Mouse (Mus musculus) kidney, adult 2 months (tissue): ENCODE data around the gene Scarb1. TPM values are rescaled to one million over a fixed set of nuclear protein-coding genes. Genes with fewer than 3 reads are reported as not detected.
A peak's percentile ranks its signal among the peaks of the same experiment; 100 is the strongest.

Source experiments
- DNase-seq: peaks from one replicate; pipeline ENCODE4 v3.0.0; 2021
- H3K27ac ChIP-seq: fragments of 200-500 bp; 2 replicates; pipeline ENCODE4 v1.5.1; 2012; ENCODE audit warnings: low read depth, low read length, control low read depth, inconsistent platforms; ENCODE audit not compliant: insufficient read depth
- H3K27me3 ChIP-seq: fragments of 200-500 bp; replicated peaks from 2 replicates; pipeline ENCODE4 v1.6.1; 2012; ENCODE audit warnings: mild to moderate bottlenecking, moderate library complexity, low read length, inconsistent platforms; ENCODE audit not compliant: control insufficient read depth, insufficient read depth
- H3K36me3 ChIP-seq: fragments of 200-500 bp; 2 replicates; pipeline ENCODE4 v1.6.1; 2012; ENCODE audit warnings: mild to moderate bottlenecking, moderate library complexity, low read length, inconsistent platforms; ENCODE audit not compliant: control insufficient read depth, insufficient read depth
- H3K4me1 ChIP-seq: fragments of 200-500 bp; 2 replicates; pipeline ENCODE4 v1.6.1; 2011; ENCODE audit warnings: low read length; ENCODE audit not compliant: control insufficient read depth, insufficient read depth
- H3K4me3 ChIP-seq: fragments of 200-500 bp; 2 replicates; pipeline ENCODE4 v1.5.1; 2011; ENCODE audit warnings: mild to moderate bottlenecking, low read depth, low read length, control low read depth; ENCODE audit not compliant: insufficient read depth
- CTCF ChIP-seq: fragments of 200-500 bp; conservative IDR thresholded peaks from 2 replicates; pipeline ENCODE4 v1.5.1; 2011; ENCODE audit warnings: low read depth, mild to moderate bottlenecking, control low read depth, low read length, moderate library complexity, mixed read lengths; ENCODE audit not compliant: insufficient read depth, insufficient read length
- POLR2A ChIP-seq: fragments of 200-500 bp; IDR thresholded peaks from one replicate; pipeline ENCODE4 v1.6.1; 2011; ENCODE audit warnings: low read depth, low read length, control low read depth
- WGBS: fragments of 180-500 bp; shearing (Covaris S2); methylation state at CpG from one replicate; pipeline ENCODE4 v1.1.7; 2018; 5-methylcytosine and 5-hydroxymethylcytosine counted together
- polyA plus RNA-seq: library from polyadenylated mRNA; depleted of rRNA; stranded (reverse); fragments of >200 nt; gene quantifications from 2 replicates; pipeline ENCODE4 v1.2.3, GENCODE M21; 2012

Gene Scarb1
- polyA plus RNA-seq, 1 experiment, result 35.5 TPM

GRCm38 (mm10) chr5:125384512-125385214, 43.8 kb upstream of the Scarb1 start:
- WGBS, result 40% methylated on average over 2 of the region's 2 CpGs
- no peaks in the 10 kb centered on the region for H3K27me3 ChIP-seq
- H3K27ac ChIP-seq, result 0 out of 2 replicates have a peak overlapping the region, but pooled peaks have one; percentile 7
- H3K4me3 ChIP-seq, result no peak overlapping the region
- peaks cover 8% of the 10 kb centered on the region for H3K4me1 ChIP-seq
- TF ChIP-seq CTCF, result no peak
- no peak for TF ChIP-seq POLR2A
- DNase-seq, result no peak
- H3K36me3 ChIP-seq, result peaks cover 19% of the 10 kb centered on the region

- WGBS, result 41% methylated on average over 3 of the region's 3 CpGs
- Histone ChIP-seq H3K4me3 (no peak overlapping the region), H3K27me3 (no peaks in the 10 kb centered on the region), H3K36me3 (peaks cover 19% of the 10 kb centered on the region), H3K27ac (no peak overlapping the region; the same call in 1 of the 2 replicates), H3K4me1 (peaks cover 8% of the 10 kb centered on the region)
- TF ChIP-seq POLR2A, result peak; percentile 29
- TF ChIP-seq CTCF, result no peak
- DNase-seq, result no peak
Observed at GRCm38 (mm10) chr5:125383637-125384420, 42.9 kb upstream of the Scarb1 start.

- peak; percentile 81 for DNase-seq
- Histone ChIP-seq H3K4me3 (no peak overlapping the region), H3K4me1 (peaks cover 8% of the 10 kb centered on the region), H3K27me3 (no peaks in the 10 kb centered on the region), H3K27ac (peak overlapping the region; percentile 36; the same call in 1 of the 2 replicates), H3K36me3 (peaks cover 12% of the 10 kb centered on the region)
- 24% methylated on average over 6 of the region's 6 CpGs for WGBS
- peak; percentile 71 for TF ChIP-seq CTCF
- peak; percentile 8 for TF ChIP-seq POLR2A
Observed at GRCm38 (mm10) chr5:125382673-125383558, 42.0 kb upstream of the Scarb1 start.

- TF ChIP-seq CTCF, result no peak
- no peak for TF ChIP-seq POLR2A
- no peak overlapping the region for H3K4me3 ChIP-seq
- no peaks in the 10 kb centered on the region for H3K27me3 ChIP-seq
- H3K4me1 ChIP-seq, result peaks cover 8% of the 10 kb centered on the region
- H3K27ac ChIP-seq, result no peak overlapping the region
- peak; percentile 33 for DNase-seq
- peaks cover 12% of the 10 kb centered on the region for H3K36me3 ChIP-seq
- 41% methylated on average over 5 of the region's 5 CpGs for WGBS
Observed at GRCm38 (mm10) chr5:125381954-125382672, 41.2 kb upstream of the Scarb1 start.

GRCm38 (mm10) chr5:125378919-125379318, 38.0 kb upstream of the Scarb1 start:
- Histone ChIP-seq H3K27me3 (no peaks in the 10 kb centered on the region), H3K27ac (no peak overlapping the region), H3K4me3 (no peak overlapping the region), H3K4me1 (no peaks in the 10 kb centered on the region; the same call in 1 of the 2 replicates), H3K36me3 (peaks cover 2% of the 10 kb centered on the region; the same call in 1 of the 2 replicates)
- DNase-seq, result no peak
- WGBS, result 56% methylated on average over 5 of the region's 5 CpGs
- TF ChIP-seq POLR2A (no peak), CTCF (peak; percentile 58)

GRCm38 (mm10) chr5:125377214-125377613, 36.3 kb upstream of the Scarb1 start:
- no peaks in the 10 kb centered on the region for H3K27me3 ChIP-seq
- H3K4me1 ChIP-seq, result no peaks in the 10 kb centered on the region
- WGBS, result 78% methylated on average over 7 of the region's 7 CpGs
- no peak overlapping the region for H3K4me3 ChIP-seq
- TF ChIP-seq POLR2A (no peak), CTCF (no peak)
- no peaks in the 10 kb centered on the region for H3K36me3 ChIP-seq
- H3K27ac ChIP-seq, result no peak overlapping the region
- no peak for DNase-seq
